Mouse (Mus musculus) right cerebral cortex, postnatal 10 days (tissue): ENCODE results near the gene Ascc1.

Experiments
- DNase-seq, 2 experiments: peaks; one replicate each; pipeline ENCODE4 v3.0.0; 2021; ENCODE audit warnings: low spot score in 2 of 2

Gene Ascc1

GRCm38 (mm10) chr10:60019299-60019698, 16.7 kb downstream of the Ascc1 start:
- DNase-seq = no peak

- DNase-seq = no peak
These were observed 21.1 kb downstream of the Ascc1 start for GRCm38 (mm10) chr10:60023751-60024150.

DNA sequence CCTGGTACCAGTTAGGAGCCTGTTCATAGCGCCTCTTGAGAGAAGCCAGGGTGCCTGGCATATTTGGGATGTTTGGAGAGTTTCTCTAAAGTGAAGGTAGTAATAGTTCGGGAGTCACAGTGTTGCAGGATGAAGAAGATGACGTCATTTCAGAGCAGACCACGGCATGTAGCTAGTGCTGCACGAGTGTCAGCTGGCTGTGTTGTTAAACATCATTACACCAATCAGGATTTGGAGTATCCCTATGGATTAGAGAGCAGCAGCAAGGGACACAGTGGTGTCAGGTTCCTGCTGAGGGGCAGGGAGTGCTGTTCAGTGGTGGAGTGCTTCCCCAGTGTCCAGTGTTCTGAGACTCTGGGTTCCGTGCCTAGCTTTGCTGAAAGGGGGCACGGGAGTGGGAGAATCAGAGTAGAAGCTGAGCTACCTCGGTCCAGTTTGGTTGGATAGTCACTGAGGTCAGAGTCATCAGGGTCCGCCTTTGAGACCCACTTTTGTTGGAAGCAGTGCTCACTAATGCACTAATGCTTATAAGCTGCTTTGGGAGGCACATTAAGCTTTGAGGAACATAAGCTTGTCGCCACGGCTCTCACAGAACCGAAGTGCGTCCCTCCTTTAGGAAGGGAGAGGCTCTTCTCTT, 24.3 kb downstream of the Ascc1 start:
- no peak for DNase-seq

- DNase-seq = no peak
These were observed 25.0 kb downstream of the Ascc1 start for GRCm38 (mm10) chr10:60027619-60028084.

DNA sequence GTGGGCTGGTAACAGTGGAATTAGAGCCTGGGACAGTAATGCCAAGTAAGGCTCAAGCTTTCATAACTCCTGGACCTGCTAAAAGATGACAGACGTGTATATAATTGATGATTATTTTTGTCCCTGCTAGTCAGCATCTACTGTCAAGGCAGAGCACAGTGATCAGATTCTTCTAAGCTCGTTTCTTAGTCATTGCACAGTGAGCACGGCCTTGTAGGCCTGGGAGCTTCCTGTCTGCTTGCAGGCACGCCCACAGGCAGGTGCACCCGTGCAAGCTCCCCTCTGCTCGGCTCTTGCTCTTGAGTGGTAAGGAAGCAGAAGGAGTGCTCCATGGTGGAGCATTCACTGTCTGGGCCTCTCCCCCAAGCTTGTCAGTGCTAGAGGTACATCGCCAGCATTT, 25.6 kb downstream of the Ascc1 start:
- no peak for DNase-seq

DNA sequence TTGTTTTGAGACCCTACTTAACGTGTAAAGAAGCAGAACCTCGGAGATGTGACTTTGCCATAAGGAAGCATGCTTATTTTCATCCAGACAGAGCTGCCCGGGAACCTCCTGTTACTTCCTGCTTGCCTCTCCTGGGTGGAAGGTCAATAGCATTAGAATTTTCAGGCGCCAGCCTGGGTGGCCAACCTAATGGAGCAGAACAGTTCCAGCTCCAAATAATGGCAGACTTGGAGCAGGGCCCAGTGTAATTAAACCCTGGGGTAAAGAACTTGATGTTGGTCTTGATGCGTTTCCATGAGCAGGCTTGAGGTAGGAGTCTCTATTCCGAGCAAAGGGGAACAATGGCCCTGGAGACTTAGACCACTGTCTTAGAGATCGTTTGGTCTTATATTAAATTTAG, 26.4 kb downstream of the Ascc1 start:
- peak; percentile 54 for DNase-seq

DNA sequence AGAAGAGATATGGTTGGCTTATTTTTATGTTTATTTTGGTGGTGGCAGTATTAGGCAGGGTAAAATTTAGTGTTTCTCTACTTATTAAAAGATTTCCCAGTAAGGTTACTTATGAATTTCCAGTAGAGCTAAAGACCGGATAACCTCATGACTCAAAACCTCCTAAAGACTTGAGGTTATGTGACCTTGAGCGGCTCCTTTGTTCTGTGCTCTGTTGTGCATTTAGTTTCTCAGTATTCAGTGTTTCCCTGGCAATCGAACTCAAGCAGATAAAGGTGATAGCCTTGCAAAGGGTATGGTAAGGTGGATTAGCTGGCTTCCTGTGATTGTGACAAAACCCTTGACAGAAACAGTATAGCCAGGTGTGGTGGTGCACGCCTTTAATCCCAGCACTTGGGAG, 26.8 kb downstream of the Ascc1 start:
- DNase-seq = no peak

DNA sequence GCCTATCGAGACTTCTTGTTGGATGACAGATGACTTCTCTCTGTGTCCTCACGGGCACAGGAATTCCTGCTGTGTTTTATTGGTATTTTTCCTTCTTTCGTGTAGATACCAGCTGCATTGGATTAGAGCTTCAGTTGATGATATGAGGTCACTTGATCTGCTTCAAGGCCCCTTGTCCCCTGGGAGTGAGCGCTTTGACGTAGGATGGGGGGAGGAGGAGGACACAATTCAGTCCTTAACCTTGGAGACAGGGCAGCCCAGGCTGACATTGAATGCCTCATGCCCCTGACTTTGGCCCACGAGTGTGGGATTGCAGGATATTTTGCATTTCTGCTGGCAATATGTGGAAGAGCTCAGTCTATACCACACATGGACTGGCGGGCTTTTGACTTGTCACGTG, 29.0 kb downstream of the Ascc1 start:
- DNase-seq = no peak

- DNase-seq = peak in 1 of 2 experiments; percentile 45
These were observed 29.4 kb downstream of the Ascc1 start for GRCm38 (mm10) chr10:60031985-60032384.

DNA sequence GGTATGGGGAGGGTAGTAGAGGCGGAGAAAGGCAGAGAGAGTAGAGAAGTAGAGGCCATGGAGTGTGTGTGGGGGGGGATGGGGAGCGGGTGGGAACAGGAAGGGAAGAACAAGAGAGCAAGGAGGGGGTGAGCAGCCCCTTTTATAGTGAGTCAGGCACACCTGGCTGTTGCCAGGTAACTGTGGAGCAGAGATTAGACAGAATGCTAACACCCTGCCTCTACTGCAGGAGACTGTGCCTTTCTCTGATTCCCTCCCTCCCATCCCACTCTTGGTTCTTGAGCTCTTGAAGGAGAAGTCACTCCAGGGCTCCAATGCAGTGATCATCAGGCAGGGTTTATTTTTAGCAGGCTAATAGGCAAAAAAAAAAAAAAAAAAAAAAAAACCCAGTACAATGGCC, 30.0 kb downstream of the Ascc1 start:
- DNase-seq = peak; percentile 34 to 58

GRCm38 (mm10) chr10:60033064-60033463, 30.5 kb downstream of the Ascc1 start:
- DNase-seq = no peak

- DNase-seq = no peak
These were observed 32.0 kb downstream of the Ascc1 start for GRCm38 (mm10) chr10:60034621-60035020.

- no peak for DNase-seq
These were observed 33.1 kb downstream of the Ascc1 start for GRCm38 (mm10) chr10:60035744-60036143.

GRCm38 (mm10) chr10:60042350-60042922, 39.8 kb downstream of the Ascc1 start:
- no peak for DNase-seq

DNA sequence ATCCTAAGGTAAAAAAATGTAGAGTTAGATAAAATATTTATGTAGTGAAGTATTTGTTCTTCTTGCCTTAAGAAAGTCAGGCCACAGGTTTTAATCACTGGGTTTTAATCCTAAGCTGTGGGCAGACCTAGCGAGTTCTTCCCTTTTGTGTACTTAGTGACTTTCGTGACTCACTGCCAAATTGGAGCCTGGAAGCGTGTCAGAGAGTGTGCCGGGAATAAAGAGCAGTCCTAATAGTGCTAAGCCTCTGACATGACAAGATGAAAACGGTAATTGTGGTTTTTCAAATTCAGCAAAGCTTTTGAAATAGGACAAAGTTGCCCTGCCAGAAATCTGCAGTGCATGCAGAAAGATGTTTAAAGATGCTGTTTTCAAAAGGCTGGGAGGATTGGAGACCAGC, 44.1 kb downstream of the Ascc1 start:
- DNase-seq = peak; percentile 74 to 75

- no peak for DNase-seq
These were observed 48.0 kb downstream of the Ascc1 start for GRCm38 (mm10) chr10:60050581-60050980.

- DNase-seq = no peak
These were observed 50.5 kb downstream of the Ascc1 start for GRCm38 (mm10) chr10:60053073-60053472.

GRCm38 (mm10) chr10:60062173-60062572, 59.6 kb downstream of the Ascc1 start:
- DNase-seq = no peak

- no peak for DNase-seq
These were observed 60.3 kb downstream of the Ascc1 start for GRCm38 (mm10) chr10:60062931-60063330.

DNA sequence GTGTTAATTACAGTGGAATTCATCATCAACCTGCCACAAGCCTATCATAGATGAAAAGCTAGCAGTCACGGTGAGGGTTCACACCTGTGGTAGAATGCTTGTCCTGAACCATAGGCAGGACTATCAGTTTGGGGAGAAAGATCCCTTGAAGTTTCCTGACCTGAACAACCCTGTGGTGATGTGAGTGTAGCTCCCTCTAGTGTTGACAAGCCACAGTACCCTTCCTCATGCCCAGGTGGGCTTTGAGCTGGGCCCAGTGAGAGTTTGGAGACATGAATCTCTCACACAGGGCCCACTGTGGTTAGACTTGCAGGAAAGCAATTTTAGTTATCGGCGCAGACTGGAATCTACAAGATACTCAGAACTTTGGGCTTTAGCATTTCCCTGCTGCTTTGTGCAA, 63.9 kb downstream of the Ascc1 start:
- peak in 1 of 2 experiments; percentile 44 for DNase-seq

GRCm38 (mm10) chr10:60075159-60075558, 72.6 kb downstream of the Ascc1 start:
- DNase-seq = no peak

GRCm38 (mm10) chr10:60077226-60077625, 74.6 kb downstream of the Ascc1 start:
- DNase-seq = no peak

DNA sequence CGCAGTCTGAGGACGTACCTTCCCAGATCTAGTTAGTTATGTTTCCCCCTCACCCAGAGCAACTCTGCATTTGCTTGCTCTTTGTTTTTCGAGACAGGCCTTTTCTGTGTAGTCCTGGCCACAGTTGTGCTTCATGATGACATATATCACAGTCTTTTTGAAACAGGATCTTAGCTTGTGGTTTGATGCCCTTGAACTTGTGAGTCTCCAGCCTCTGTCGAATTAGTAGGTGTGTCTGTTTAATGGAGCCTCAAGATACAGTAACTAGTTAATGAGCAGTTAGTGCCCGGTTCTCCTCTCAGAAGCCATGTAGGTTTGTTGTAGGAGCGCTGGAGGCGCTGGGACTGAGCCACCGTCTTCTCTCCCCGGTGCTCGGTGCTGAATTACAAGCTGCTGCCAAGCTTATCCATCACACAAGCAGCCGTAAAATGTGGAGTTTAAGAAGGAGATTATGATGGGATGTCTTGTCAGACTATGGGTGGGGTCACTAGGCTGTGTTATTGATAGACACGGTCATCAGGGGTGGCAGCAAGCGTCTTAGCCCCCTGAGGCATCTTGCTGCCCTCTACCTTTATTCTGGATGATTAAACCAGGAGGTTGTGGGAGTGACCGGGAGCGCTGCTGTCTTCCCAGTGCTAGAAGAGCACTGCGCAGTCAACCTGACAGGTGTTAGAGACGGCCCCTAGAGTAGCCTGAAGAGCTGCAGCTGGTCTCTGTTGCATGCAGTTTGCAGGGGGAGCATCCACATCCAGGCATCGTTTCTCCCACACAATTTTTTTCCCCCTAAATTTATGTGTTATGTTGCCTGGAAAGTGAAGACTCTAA, 75.3 kb downstream of the Ascc1 start:
- DNase-seq = no peak
